Mouse (Mus musculus) liver, adult 2 months (tissue): ENCODE data around the gene Rnf169. TPM values are rescaled to one million over a fixed set of nuclear protein-coding genes. Genes with fewer than 3 reads are reported as not detected.

Source experiments
- DNase-seq: peaks from one replicate; pipeline ENCODE4 v3.0.0-alpha.2; 2011; ENCODE audit warnings: low read depth, low spot score; ENCODE audit errors: extremely low read depth
- H3K27ac ChIP-seq: fragments of 200-500 bp; replicated peaks from 2 replicates; pipeline ENCODE4 v1.5.1; 2012; ENCODE audit warnings: low read depth, mild to moderate bottlenecking, control low read depth, inconsistent platforms, low read length; ENCODE audit not compliant: insufficient read depth
- H3K27me3 ChIP-seq: fragments of 200-500 bp; 2 replicates; pipeline ENCODE4 v1.6.1; 2012; ENCODE audit warnings: mild to moderate bottlenecking, moderate library complexity, low read length, inconsistent platforms; ENCODE audit not compliant: control insufficient read depth, insufficient read depth
- H3K36me3 ChIP-seq: fragments of 200-500 bp; 2 replicates; pipeline ENCODE4 v1.6.1; 2012; ENCODE audit warnings: low read length, inconsistent platforms; ENCODE audit not compliant: control insufficient read depth, insufficient read depth
- H3K4me1 ChIP-seq: fragments of 200-500 bp; 2 replicates; pipeline ENCODE4 v1.6.1; 2011; ENCODE audit warnings: low read length; ENCODE audit not compliant: control insufficient read depth, insufficient read depth
- H3K4me3 ChIP-seq: fragments of 200-500 bp; 2 replicates; pipeline ENCODE4 v1.5.1; 2011; ENCODE audit warnings: low read depth, mild to moderate bottlenecking, control low read depth, low read length, moderate library complexity; ENCODE audit not compliant: insufficient read depth
- H3K79me2 ChIP-seq: fragments of 200-500 bp; 2 replicates; pipeline ENCODE4 v1.6.1; 2012; ENCODE audit warnings: inconsistent platforms, mild to moderate bottlenecking, low read length, moderate library complexity; ENCODE audit not compliant: control insufficient read depth, insufficient read depth
- H3K9ac ChIP-seq: fragments of 200-500 bp; 2 replicates; pipeline ENCODE4 v1.6.1; 2012; ENCODE audit warnings: low read depth, mild to moderate bottlenecking, control low read depth, inconsistent platforms, low read length
- CTCF ChIP-seq: fragments of 200-500 bp; IDR thresholded peaks from 2 replicates; pipeline ENCODE4 v1.5.1; 2011; ENCODE audit warnings: low read depth, low read length, control low read depth
- POLR2A ChIP-seq: fragments of 200-500 bp; IDR thresholded peaks from 2 replicates; pipeline ENCODE4 v1.6.1; 2011; ENCODE audit warnings: low read length, control low read depth; ENCODE audit not compliant: insufficient read depth; ENCODE audit errors: extremely low read depth
- WGBS: fragments of 180-500 bp; shearing (Covaris S2); methylation state at CpG from one replicate; pipeline ENCODE4 v1.1.7; 2018; 5-methylcytosine and 5-hydroxymethylcytosine counted together
- polyA plus RNA-seq: library from polyadenylated mRNA; depleted of rRNA; stranded (reverse); fragments of >200 nt; gene quantifications from 2 replicates; pipeline ENCODE4 v1.2.3, GENCODE M21; 2012
- total RNA-seq: library from RNA; depleted of rRNA; stranded (reverse); fragments of >200 nt; gene quantifications from 2 replicates; pipeline ENCODE4 v1.2.3, GENCODE M21; 2014

Gene Rnf169
- total and polyA plus RNA-seq, 2 experiments = 5.6 to 27.6 TPM

- no peaks in the 10 kb centered on the region for H3K36me3 ChIP-seq
- no peak overlapping the region for H3K9ac ChIP-seq
- H3K27ac ChIP-seq = no peak overlapping the region
- TF ChIP-seq POLR2A (no peak), CTCF (no peak)
- 86% methylated on average over 4 of the region's 4 CpGs for WGBS
- H3K79me2 ChIP-seq = peaks cover 73% of the 10 kb centered on the region
- no peaks in the 10 kb centered on the region for H3K27me3 ChIP-seq
- no peak overlapping the region for H3K4me3 ChIP-seq
- no peak for DNase-seq
- H3K4me1 ChIP-seq = peaks cover 69% of the 10 kb centered on the region
Measured at GRCm38 (mm10) chr7:99969151-99969550, 11.1 kb downstream of the Rnf169 start.

- no peak overlapping the region for H3K4me3 ChIP-seq
- no peak overlapping the region; the same call in 1 of the 2 replicates for H3K9ac ChIP-seq
- no peaks in the 10 kb centered on the region for H3K36me3 ChIP-seq
- no peaks in the 10 kb centered on the region for H3K27me3 ChIP-seq
- TF ChIP-seq CTCF (no peak), POLR2A (no peak)
- DNase-seq = no peak
- H3K79me2 ChIP-seq = peaks cover 71% of the 10 kb centered on the region
- H3K27ac ChIP-seq = peak overlapping the region; percentile 55
- peaks cover 68% of the 10 kb centered on the region for H3K4me1 ChIP-seq
- WGBS = 75% methylated on average over 9 of the region's 9 CpGs
Measured at GRCm38 (mm10) chr7:99966011-99966721, 14.1 kb downstream of the Rnf169 start.

- no peak for DNase-seq
- peaks cover 71% of the 10 kb centered on the region for H3K4me1 ChIP-seq
- 53% methylated on average over 9 of the region's 9 CpGs for WGBS
- H3K27ac ChIP-seq = peak overlapping the region; percentile 31
- H3K79me2 ChIP-seq = peaks cover 76% of the 10 kb centered on the region
- no peak overlapping the region for H3K4me3 ChIP-seq
- H3K36me3 ChIP-seq = no peaks in the 10 kb centered on the region
- TF ChIP-seq POLR2A (no peak), CTCF (no peak)
- H3K9ac ChIP-seq = no peak overlapping the region
- H3K27me3 ChIP-seq = no peaks in the 10 kb centered on the region
Measured at GRCm38 (mm10) chr7:99965020-99965841, 15.0 kb downstream of the Rnf169 start.

- 0 out of 2 replicates have a peak overlapping the region, but pooled peaks have one; percentile 29 for H3K9ac ChIP-seq
- H3K79me2 ChIP-seq = peaks cover 61% of the 10 kb centered on the region
- no peak overlapping the region for H3K4me3 ChIP-seq
- WGBS = 27% methylated on average over 3 of the region's 3 CpGs
- no peaks in the 10 kb centered on the region for H3K27me3 ChIP-seq
- peak overlapping the region; percentile 66 for H3K27ac ChIP-seq
- TF ChIP-seq CTCF = no peak
- no peak for TF ChIP-seq POLR2A
- peak; percentile 65 for DNase-seq
- no peaks in the 10 kb centered on the region for H3K36me3 ChIP-seq
- H3K4me1 ChIP-seq = peaks cover 60% of the 10 kb centered on the region
Measured at GRCm38 (mm10) chr7:99963237-99963860, 16.9 kb downstream of the Rnf169 start.

GRCm38 (mm10) chr7:99962536-99963236 is 17.6 kb downstream of the Rnf169 start:
- no peak overlapping the region for H3K4me3 ChIP-seq
- H3K4me1 ChIP-seq = peaks cover 57% of the 10 kb centered on the region
- peak; percentile 63 for DNase-seq
- H3K27ac ChIP-seq = peak overlapping the region; percentile 66
- H3K9ac ChIP-seq = no peak overlapping the region
- H3K27me3 ChIP-seq = no peaks in the 10 kb centered on the region
- H3K79me2 ChIP-seq = peaks cover 54% of the 10 kb centered on the region
- no peaks in the 10 kb centered on the region for H3K36me3 ChIP-seq
- TF ChIP-seq POLR2A = no peak
- TF ChIP-seq CTCF = no peak
- WGBS = 19% methylated on average over 8 of the region's 8 CpGs
